Mouse (Mus musculus) erythroblast, embryonic 14.5 days (primary cell): ENCODE data around the gene Pnrc2.

Experiments used
- GATA1 ChIP-seq: IDR thresholded peaks from 2 replicates; pipeline ENCODE4 v1.6.1; 2012; ENCODE audit warnings: low read length, inconsistent platforms, mixed read lengths
- TAL1 ChIP-seq: IDR thresholded peaks from 3 replicates; pipeline ENCODE4 v1.6.1; 2012; ENCODE audit warnings: low read length, inconsistent platforms, mixed read lengths

GRCm38 (mm10) chr4:135883401-135883851 is 9.8 kb upstream of the Pnrc2 start:
- TF ChIP-seq TAL1 (no peak), GATA1 (no peak)
